Mouse (Mus musculus): ENCODE data around the gene Ttc32.

The Ttc32 gene

DNA sequence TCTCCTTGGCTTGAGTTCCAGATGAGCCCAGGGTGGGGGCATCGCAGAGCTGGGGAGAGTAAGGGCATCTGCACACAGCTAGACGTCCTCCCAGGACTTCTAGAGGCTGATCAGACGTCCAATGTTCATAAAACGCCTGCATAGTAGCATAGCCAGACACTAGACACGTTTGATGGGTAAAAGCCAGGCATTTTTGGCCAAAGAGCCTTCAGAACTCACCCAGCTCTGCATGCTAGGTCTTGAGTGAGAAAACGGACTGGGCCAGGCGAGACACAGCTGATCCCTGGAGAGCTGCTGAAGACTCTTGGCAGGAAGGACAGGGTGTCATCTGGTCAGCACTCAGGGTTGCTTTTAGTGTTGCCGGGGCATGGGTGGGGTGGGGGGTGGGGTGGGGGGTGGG lies 18.3 kb downstream of the Ttc32 start:
- no peak for DNase-seq

GRCm38 (mm10) chr12:9050824-9051223 lies 21.0 kb downstream of the Ttc32 start:
- DNase-seq = no peak

DNA sequence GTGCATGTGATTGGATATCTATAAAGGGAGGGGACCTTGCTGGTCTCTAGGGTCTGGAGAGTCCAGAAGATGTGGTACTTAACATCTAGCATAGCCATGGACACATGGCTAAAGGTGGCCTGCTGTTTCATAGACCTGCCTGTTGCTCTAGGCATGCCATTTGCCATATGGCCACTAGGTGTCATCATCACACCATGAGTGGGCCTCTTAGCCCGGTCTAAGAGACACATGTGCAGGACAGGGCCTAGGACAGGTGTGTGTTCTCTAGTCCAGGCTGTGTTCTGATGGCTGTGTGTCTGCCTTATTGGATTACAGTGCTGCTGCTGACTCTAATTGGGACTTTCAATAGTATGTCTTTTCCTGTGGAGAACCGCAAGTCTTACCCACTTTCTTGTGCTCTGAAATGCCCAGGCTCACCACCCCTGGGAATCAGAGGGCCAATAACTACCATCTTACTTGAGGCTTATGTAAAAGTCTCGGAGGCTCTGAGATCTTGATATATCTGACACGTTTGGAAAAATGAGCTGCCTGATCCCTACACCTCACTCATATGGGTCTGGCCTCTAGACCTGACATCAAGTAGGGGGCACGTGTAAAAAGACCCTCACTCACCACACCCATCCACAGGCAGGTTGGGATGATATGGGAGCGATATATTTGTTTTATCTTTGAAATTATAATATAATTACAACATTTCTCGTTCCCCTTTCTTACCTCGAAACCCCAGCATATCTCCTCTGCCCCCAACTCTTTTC lies 22.5 kb downstream of the Ttc32 start:
- DNase-seq = peak; percentile 76 to 87

GRCm38 (mm10) chr12:9053345-9053744 lies 23.5 kb downstream of the Ttc32 start:
- DNase-seq = no peak

DNA sequence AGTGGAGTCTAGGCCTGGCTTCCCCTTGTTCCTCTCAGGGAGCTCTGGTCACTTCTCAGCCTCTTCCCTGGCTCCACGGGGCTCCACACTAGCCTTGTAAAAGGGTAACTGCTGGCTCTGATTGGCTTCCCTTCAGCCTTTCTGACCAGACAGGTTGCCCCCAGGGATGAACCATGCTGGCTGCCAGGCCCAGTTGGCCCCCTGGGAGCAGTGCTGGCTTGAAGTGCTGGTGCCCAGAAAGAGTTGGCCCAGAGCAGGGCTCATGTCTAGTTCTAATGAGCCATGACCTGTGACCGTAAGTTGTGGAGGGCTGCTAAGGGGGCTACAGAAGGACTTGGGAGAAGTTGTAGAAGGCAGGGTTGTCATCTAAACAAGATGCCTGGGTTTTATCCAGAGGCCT lies 24.2 kb downstream of the Ttc32 start:
- DNase-seq = no peak

- DNase-seq = no peak
Measured at GRCm38 (mm10) chr12:9055269-9055668, 25.5 kb downstream of the Ttc32 start.

DNA sequence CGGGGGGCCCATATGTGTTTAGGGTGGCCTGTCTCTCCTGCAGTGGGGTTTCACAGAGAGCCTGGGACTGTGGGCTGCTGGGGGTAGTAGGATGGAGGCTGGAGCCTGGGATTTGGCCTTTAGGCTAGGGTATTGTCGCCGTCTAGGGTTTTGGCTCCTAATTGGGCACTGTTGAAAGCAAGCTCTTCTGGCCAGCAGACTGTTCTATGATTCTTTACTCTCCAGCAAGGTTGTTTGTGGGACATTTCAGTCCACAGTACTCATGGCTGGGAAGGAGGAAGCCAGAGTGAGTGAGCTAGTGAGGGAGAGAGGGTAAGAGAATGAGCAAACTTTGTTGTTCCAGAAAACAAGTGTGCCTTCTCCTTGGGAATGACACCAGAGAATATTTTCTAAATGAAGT lies 29.7 kb downstream of the Ttc32 start:
- no peak for DNase-seq

DNA sequence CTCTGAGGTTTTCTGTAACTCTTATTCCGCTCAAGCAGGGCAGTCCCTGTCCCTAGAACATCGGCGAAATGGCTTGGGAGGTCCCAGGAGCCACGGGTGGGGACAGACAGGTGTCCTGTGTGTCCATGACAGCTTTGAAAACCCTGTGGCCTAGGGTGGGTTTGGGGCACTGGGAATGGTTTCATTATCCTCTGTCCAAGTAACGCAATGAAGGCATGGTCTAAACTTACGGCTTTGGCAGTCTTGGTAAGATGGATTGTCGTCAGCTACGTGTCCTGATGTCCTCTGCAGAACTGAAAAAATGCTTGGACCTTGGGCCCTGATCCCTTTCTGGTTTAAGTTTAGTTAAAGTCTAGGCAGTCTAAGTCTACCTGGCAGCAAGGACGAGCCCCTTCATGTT lies 30.2 kb downstream of the Ttc32 start:
- no peak for DNase-seq

DNA sequence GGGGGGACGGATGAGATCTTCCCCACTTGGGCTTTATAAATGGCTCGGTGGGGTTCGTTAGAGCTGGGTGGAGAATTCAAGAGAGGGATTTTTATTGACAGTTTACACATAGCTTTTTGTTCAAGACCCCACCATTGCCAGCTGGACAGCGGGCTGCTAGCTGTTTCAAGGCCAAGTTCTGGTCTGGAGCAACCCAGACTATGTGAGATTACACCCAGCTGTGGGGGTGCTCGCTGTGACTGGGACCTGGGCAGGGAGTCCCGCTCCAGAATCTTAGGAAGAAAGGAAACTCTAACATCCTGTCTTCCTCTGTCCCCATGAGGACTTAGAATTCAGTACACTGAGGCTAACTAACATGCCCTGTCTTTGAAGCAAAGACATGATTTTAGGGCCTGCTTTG lies 33.8 kb downstream of the Ttc32 start:
- no peak for DNase-seq

- DNase-seq = no peak
Measured at GRCm38 (mm10) chr12:9071058-9071457, 41.3 kb downstream of the Ttc32 start.

DNA sequence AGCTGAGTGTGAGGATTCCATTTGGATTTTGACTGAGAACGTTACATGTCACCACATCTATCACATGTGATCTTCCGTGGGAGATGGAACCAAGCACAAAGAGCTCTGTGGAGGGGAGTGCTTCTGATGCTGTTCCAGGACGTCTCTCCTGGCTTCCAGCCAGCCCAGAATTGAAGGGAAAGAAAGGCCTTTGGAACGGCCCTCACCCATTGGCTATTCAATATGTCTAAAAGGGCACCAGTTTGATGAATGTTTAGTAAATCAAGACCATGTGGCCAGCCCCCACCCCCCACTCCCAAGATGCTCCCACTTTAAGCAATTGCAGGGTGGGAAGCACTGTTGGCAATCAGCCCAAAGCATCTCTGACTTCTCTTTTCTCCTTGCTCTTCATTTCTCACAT lies 41.7 kb downstream of the Ttc32 start:
- no peak for DNase-seq

GRCm38 (mm10) chr12:9077554-9078125 lies 47.8 kb downstream of the Ttc32 start:
- no peak for DNase-seq

- DNase-seq = no peak
Measured at GRCm38 (mm10) chr12:9090226-9090625, 60.4 kb downstream of the Ttc32 start.

Measured in cerebellum, postnatal 36 days (tissue).